Mouse (Mus musculus): ENCODE data around the gene Cyp4b1. TPM values are rescaled to one million over a fixed set of nuclear protein-coding genes. Genes with fewer than 3 reads are reported as not detected.

The Cyp4b1 gene
- polyA plus RNA-seq, 1 experiment from 2014 or later: not detected

GRCm38 (mm10) chr4:115575776-115576175 lies 71.7 kb downstream of the Cyp4b1 start:
- H3K9me3 ChIP-seq (ENCODE audit: control insufficient read depth, low read length): no peaks in the 10 kb centered on the region
- H3K4me2 ChIP-seq (ENCODE audit: low read depth): no peak overlapping the region
- H3K4me1 ChIP-seq (ENCODE audit: control insufficient read depth, insufficient read depth, low read length): no peaks in the 10 kb centered on the region
- H3K36me3 ChIP-seq (ENCODE audit: control insufficient read depth, insufficient read depth, low read length): no peaks in the 10 kb centered on the region
- ATAC-seq (ENCODE audit: insufficient read depth, low FRiP score, low TSS enrichment) (no peak), DNase-seq (ENCODE audit: low spot score) (no peak)
- H3K4me3 ChIP-seq (ENCODE audit: low read depth, low read length): no peak overlapping the region
- H3K27me3 ChIP-seq (ENCODE audit: control insufficient read depth, insufficient read depth, low read length): no peaks in the 10 kb centered on the region
- WGBS: 83% methylated on average over 2 of the region's 2 CpGs
- no peak overlapping the region for H3K9ac ChIP-seq (ENCODE audit: low read length)
- no peak overlapping the region for H3K27ac ChIP-seq (ENCODE audit: low read depth, low read length)

GRCm38 (mm10) chr4:115575255-115575654 lies 72.3 kb downstream of the Cyp4b1 start:
- no peaks in the 10 kb centered on the region for H3K27me3 ChIP-seq (ENCODE audit: control insufficient read depth, insufficient read depth, low read length)
- H3K27ac ChIP-seq (ENCODE audit: low read depth, low read length): no peak overlapping the region
- WGBS: 83% methylated on average over 3 of the region's 3 CpGs
- no peaks in the 10 kb centered on the region for H3K4me1 ChIP-seq (ENCODE audit: control insufficient read depth, insufficient read depth, low read length)
- DNase-seq (ENCODE audit: low spot score) (no peak), ATAC-seq (ENCODE audit: insufficient read depth, low FRiP score, low TSS enrichment) (no peak)
- no peaks in the 10 kb centered on the region for H3K9me3 ChIP-seq (ENCODE audit: control insufficient read depth, low read length)
- no peak overlapping the region for H3K4me2 ChIP-seq (ENCODE audit: low read depth)
- no peaks in the 10 kb centered on the region for H3K36me3 ChIP-seq (ENCODE audit: control insufficient read depth, insufficient read depth, low read length)
- no peak overlapping the region for H3K4me3 ChIP-seq (ENCODE audit: low read depth, low read length)
- no peak overlapping the region for H3K9ac ChIP-seq (ENCODE audit: low read length)

Other genes starting within 250 kb of the Cyp4b1 start
- not detected in 2 replicates for gene Cyp4a12b, start 236.1 kb downstream of the Cyp4b1 start, polyA plus RNA-seq (2014; fragmentation: Nextera tagmentation; extraction: Ambion mirVana)
- gene Cyp4a30b, start 195.1 kb downstream of the Cyp4b1 start, polyA plus RNA-seq (2014; fragmentation: Nextera tagmentation; extraction: Ambion mirVana): not detected in 2 replicates
- gene Cyp4a14, start 151.6 kb downstream of the Cyp4b1 start, polyA plus RNA-seq (2014; fragmentation: Nextera tagmentation; extraction: Ambion mirVana): not detected in 2 replicates
- not detected in 2 replicates for gene Cyp4a10, start 129.5 kb downstream of the Cyp4b1 start, polyA plus RNA-seq (2014; fragmentation: Nextera tagmentation; extraction: Ambion mirVana)
- not detected in 2 replicates for gene Cyp4a31, start 84.1 kb downstream of the Cyp4b1 start, polyA plus RNA-seq (2014; fragmentation: Nextera tagmentation; extraction: Ambion mirVana)
- gene Cyp4a32, start 46.8 kb downstream of the Cyp4b1 start, polyA plus RNA-seq (2014; fragmentation: Nextera tagmentation; extraction: Ambion mirVana): not detected in 2 replicates
- 42.3 and 44.7 TPM in 2 replicates for gene Efcab14, start 90.0 kb upstream of the Cyp4b1 start, polyA plus RNA-seq (2014; fragmentation: Nextera tagmentation; extraction: Ambion mirVana)
- gene Tex38, start 133.3 kb upstream of the Cyp4b1 start, polyA plus RNA-seq (2014; fragmentation: Nextera tagmentation; extraction: Ambion mirVana): 0.42 TPM in 1 of 2 replicates, not detected in the other
- 51.1 and 51.4 TPM in 2 replicates for gene Atpaf1, start 137.1 kb upstream of the Cyp4b1 start, polyA plus RNA-seq (2014; fragmentation: Nextera tagmentation; extraction: Ambion mirVana)
- 3.2 and 4.1 TPM in 2 replicates for gene Mob3c, start 180.4 kb upstream of the Cyp4b1 start, polyA plus RNA-seq (2014; fragmentation: Nextera tagmentation; extraction: Ambion mirVana)
- gene Mknk1, start 191.5 kb upstream of the Cyp4b1 start, polyA plus RNA-seq (2014; fragmentation: Nextera tagmentation; extraction: Ambion mirVana): 21.2 and 25.5 TPM in 2 replicates
- gene Kncn, start 236.7 kb upstream of the Cyp4b1 start, polyA plus RNA-seq (2014; fragmentation: Nextera tagmentation; extraction: Ambion mirVana): not detected in 2 replicates
- gene 6430628N08Rik, start 242.9 kb upstream of the Cyp4b1 start, polyA plus RNA-seq (2014; fragmentation: Nextera tagmentation; extraction: Ambion mirVana): not detected in 2 replicates

Measured in neural tube, embryonic 11.5 days (tissue).